Mouse (Mus musculus): ENCODE measurements around the gene Itprip.

DNA sequence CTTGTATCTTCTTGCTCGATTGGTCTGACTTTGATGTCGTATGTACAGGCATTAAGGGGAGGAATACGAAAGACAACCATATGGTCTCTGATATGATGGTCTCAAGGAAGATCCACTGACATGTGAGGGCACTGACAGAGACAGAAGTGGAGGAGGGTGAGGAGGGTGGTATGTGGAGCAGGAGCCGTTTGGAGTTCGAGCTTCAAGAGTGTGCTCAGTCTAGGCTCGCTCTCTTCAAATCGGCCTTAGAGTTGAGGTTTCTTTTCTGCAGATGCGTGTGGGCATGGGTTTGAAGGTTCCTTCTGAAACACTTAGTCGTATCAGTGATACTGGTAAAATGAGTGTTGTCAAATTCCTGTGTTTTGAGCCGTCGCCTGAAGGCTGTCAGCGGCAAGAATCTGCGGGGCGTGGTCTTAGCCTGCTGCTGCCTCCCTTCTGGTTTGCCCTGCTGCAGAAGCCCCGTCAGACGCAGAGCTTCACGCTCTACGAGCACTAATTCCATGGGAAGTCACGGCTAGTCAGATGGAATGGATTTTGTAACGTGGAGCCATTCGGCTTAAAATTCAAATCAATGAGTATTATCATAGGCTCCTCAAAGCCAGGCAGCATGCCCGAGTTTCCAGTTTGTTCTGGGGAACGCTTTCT, 27.8 kb upstream of the Itprip start:
- TF ChIP-seq CTCF (IDR thresholded peaks at IDR 0.05; ENCODE audit: control insufficient read depth, insufficient read depth, insufficient replicate concordance, low read depth, low read length) (no peak), POLR2A (IDR thresholded peaks at IDR 0.05; ENCODE audit: control insufficient read depth, low read depth, low read length) (no peak)
